Mouse (Mus musculus) intestine, postnatal 0 days (tissue): ENCODE measurements at regions not wholly inside any gene's neighbourhood (a gene's known extent, or its start where the extent isn't known, plus 50 kb on each side); places are given as distances from the start of the nearest gene placed in this dataset.
A peak's percentile ranks its signal among the peaks of the same experiment; 100 is the strongest.

Source experiments
- ATAC-seq: fragments of 200-750 bp; cut with Nextera tagmentation; 2 replicates; pipeline ENCODE4 v1.8.0; 2017; ENCODE audit warnings: mild to moderate bottlenecking, moderate TSS enrichment, moderate library complexity
- H3K27ac ChIP-seq: fragments of 300-500 bp; sonication (generic); 2 replicates; pipeline ENCODE4 v1.5.1; 2014; ENCODE audit warnings: mild to moderate bottlenecking, low read depth, low read length, moderate library complexity
- H3K27me3 ChIP-seq: fragments of 300-500 bp; sonication (generic); replicated peaks from 2 replicates; pipeline ENCODE4 v1.6.1; 2014; ENCODE audit warnings: low read length, mixed read lengths; ENCODE audit not compliant: control insufficient read depth, insufficient read depth
- H3K36me3 ChIP-seq: fragments of 300-500 bp; sonication (generic); 2 replicates; pipeline ENCODE4 v1.6.1; 2014; ENCODE audit warnings: mild to moderate bottlenecking, moderate library complexity; ENCODE audit not compliant: control insufficient read depth, insufficient read depth
- H3K4me1 ChIP-seq: fragments of 300-500 bp; sonication (generic); replicated peaks from 2 replicates; pipeline ENCODE4 v1.6.1; 2014; ENCODE audit warnings: antibody characterized with exemption, low read length, mixed read lengths; ENCODE audit not compliant: control insufficient read depth, insufficient read depth
- H3K4me2 ChIP-seq: fragments of 300-500 bp; sonication (generic); replicated peaks from 2 replicates; pipeline ENCODE4 v1.6.1; 2014; ENCODE audit warnings: low read depth, mild to moderate bottlenecking, moderate library complexity
- H3K4me3 ChIP-seq: fragments of 300-500 bp; sonication (generic); 2 replicates; pipeline ENCODE4 v1.5.1; 2014; ENCODE audit warnings: low read depth, low read length
- H3K9ac ChIP-seq: fragments of 300-500 bp; sonication (generic); 2 replicates; pipeline ENCODE4 v1.6.1; 2014; ENCODE audit warnings: mild to moderate bottlenecking, low read depth, low read length
- H3K9me3 ChIP-seq: fragments of 300-500 bp; sonication (generic); 2 replicates; pipeline ENCODE4 v1.6.1; 2016; ENCODE audit warnings: mixed run types; ENCODE audit not compliant: control insufficient read depth
- CTCF ChIP-seq: sonication (generic); IDR thresholded peaks from 2 replicates; pipeline ENCODE4 v1.5.1; 2016; ENCODE audit warnings: low read depth, mild to moderate bottlenecking, control low read depth, antibody characterized with exemption, moderate library complexity
- WGBS: fragments of 180-500 bp; shearing (Covaris S2); extraction: QIAGEN DNeasy Blood & Tissue Kit; methylation state at CpG from one replicate; pipeline ENCODE4 v1.1.7; 2014; 5-methylcytosine and 5-hydroxymethylcytosine counted together

GRCm38 (mm10) chr2:174008350-174009218 lies 67.5 kb upstream of the Stx16 start:
- peak; percentile 48; the same call in 1 of the 2 replicates for ATAC-seq
- H3K4me2 ChIP-seq = 0 out of 2 replicates have a peak overlapping the region, but pooled peaks have one; percentile 6

DNA sequence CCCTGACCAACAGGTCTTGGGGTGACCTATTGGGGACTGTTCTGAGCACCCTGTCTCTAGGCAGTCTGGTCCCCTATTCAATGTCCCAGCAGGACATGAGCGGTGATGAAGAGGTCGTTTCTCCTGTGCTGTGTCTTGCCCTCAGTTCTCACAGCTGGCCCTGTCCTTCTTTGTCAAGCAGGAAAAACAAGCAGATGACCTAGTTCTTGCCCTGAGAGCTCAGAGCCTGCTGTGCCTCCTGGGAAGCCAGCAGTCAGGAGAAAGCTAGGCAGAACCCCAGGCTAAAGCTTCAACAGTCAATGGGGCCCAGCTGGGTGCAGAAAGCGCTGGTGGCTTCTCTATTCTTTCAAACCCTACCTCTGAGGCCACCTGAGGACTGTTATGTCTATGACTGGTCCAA lies 66.1 kb upstream of the Stx16 start:
- H3K4me1 ChIP-seq = no peaks in the 10 kb centered on the region
- no peak for TF ChIP-seq CTCF
- no peak overlapping the region for H3K9ac ChIP-seq
- no peak overlapping the region for H3K4me2 ChIP-seq
- H3K4me3 ChIP-seq = no peak overlapping the region
- WGBS = 70% methylated on average over 3 of the region's 3 CpGs
- ATAC-seq = no peak
- no peak overlapping the region for H3K27ac ChIP-seq
- H3K27me3 ChIP-seq = no peaks in the 10 kb centered on the region
- no peaks in the 10 kb centered on the region for H3K36me3 ChIP-seq
- no peaks in the 10 kb centered on the region for H3K9me3 ChIP-seq

More at GRCm38 (mm10) chr2:174008350-174009218, 67.5 kb upstream of the Stx16 start:
- H3K4me3 ChIP-seq = no peak overlapping the region
- H3K9ac ChIP-seq = no peak overlapping the region
- H3K9me3 ChIP-seq = no peaks in the 10 kb centered on the region
- no peaks in the 10 kb centered on the region for H3K36me3 ChIP-seq
- no peak for TF ChIP-seq CTCF
- WGBS = 44% methylated on average over 19 of the region's 19 CpGs
- H3K27ac ChIP-seq = peak overlapping the region; percentile 57; the same call in 1 of the 2 replicates
- no peaks in the 10 kb centered on the region for H3K4me1 ChIP-seq
- H3K27me3 ChIP-seq = no peaks in the 10 kb centered on the region

DNA sequence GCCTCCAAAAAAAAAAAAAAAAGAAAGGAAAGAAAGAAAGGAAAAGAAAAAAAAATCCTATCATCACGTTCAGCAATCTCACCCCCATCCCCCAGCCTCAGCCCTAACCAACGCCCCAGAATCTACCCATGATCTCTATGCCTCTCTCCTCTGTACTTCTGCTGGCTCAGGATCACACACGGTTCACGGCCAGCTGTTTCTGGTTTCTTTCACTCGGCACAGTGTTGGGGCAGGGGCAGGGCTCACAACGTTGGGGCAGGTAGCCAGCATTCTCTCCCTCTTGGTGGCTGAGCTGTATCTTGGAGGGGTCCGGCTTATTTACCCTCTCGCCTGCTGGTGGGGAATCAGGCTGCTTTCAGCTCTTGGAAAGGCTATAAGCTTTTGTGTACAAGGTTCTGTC lies 64.7 kb upstream of the Stx16 start:
- no peaks in the 10 kb centered on the region for H3K36me3 ChIP-seq
- H3K27me3 ChIP-seq = no peaks in the 10 kb centered on the region
- no peaks in the 10 kb centered on the region for H3K9me3 ChIP-seq
- H3K4me3 ChIP-seq = no peak overlapping the region
- no peak for ATAC-seq
- no peak overlapping the region for H3K27ac ChIP-seq
- H3K9ac ChIP-seq = no peak overlapping the region
- no peak overlapping the region for H3K4me2 ChIP-seq
- WGBS = 57% methylated on average over 8 of the region's 8 CpGs
- H3K4me1 ChIP-seq = no peaks in the 10 kb centered on the region
- TF ChIP-seq CTCF = no peak

- Histone ChIP-seq H3K9ac (no peak overlapping the region), H3K27ac (no peak overlapping the region), H3K4me1 (peaks cover 14% of the 10 kb centered on the region), H3K36me3 (no peaks in the 10 kb centered on the region), H3K27me3 (no peaks in the 10 kb centered on the region), H3K4me2 (no peak overlapping the region), H3K9me3 (no peaks in the 10 kb centered on the region), H3K4me3 (no peak overlapping the region)
- 70% methylated on average over 2 of the region's 2 CpGs for WGBS
- no peak for ATAC-seq
- TF ChIP-seq CTCF = no peak
Observed at GRCm38 (mm10) chr2:174014361-174014760, 61.7 kb upstream of the Stx16 start.

DNA sequence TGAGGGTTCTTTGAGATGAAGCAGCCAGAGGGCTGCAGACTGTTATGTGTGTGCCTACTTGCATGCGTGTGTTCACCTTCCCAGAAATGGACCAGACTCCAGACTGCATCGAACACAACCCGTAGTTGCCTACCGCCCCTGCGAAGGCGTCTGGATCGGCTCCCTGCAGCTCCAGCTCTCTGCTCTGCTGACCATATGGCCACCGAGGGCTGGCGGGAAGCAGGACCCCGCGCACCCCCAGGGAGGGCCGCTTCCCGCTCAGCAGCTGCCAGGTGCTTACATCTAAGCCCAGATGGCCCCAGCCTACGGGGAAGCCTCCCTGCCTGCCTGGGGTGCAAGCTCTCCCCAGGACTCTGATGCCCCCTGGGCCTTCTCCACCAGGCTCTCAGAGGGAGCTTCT lies 60.8 kb upstream of the Stx16 start:
- no peak overlapping the region for H3K4me2 ChIP-seq
- TF ChIP-seq CTCF = no peak
- 43% methylated on average over 14 of the region's 14 CpGs for WGBS
- no peaks in the 10 kb centered on the region for H3K9me3 ChIP-seq
- H3K27ac ChIP-seq = no peak overlapping the region
- H3K27me3 ChIP-seq = no peaks in the 10 kb centered on the region
- peaks cover 14% of the 10 kb centered on the region for H3K4me1 ChIP-seq
- ATAC-seq = no peak
- H3K36me3 ChIP-seq = no peaks in the 10 kb centered on the region
- H3K4me3 ChIP-seq = no peak overlapping the region
- no peak overlapping the region for H3K9ac ChIP-seq

- TF ChIP-seq CTCF = no peak
- no peak overlapping the region for H3K4me2 ChIP-seq
- 55% methylated on average over 5 of the region's 5 CpGs for WGBS
- ATAC-seq = no peak
- no peak overlapping the region for H3K4me3 ChIP-seq
- no peak overlapping the region for H3K27ac ChIP-seq
- peaks cover 14% of the 10 kb centered on the region for H3K4me1 ChIP-seq
- no peaks in the 10 kb centered on the region for H3K9me3 ChIP-seq
- H3K27me3 ChIP-seq = no peaks in the 10 kb centered on the region
- H3K9ac ChIP-seq = no peak overlapping the region
- H3K36me3 ChIP-seq = no peaks in the 10 kb centered on the region
Observed at GRCm38 (mm10) chr2:174016068-174016467, 60.0 kb upstream of the Stx16 start.
